ENCODE assay signal across 33 mouse cellular contexts in genomic region chr6:51540525-51540924, GRCm38 (mm10). TPM values are rescaled to one million over a fixed set of nuclear protein-coding genes. Genes with fewer than 3 reads are reported as not detected.
DNase-seq lines count a peak whose midpoint lies in the region; ATAC-seq and TF ChIP-seq lines count a peak whose summit lies in the region.
"Had no signal": no experiment of that assay in that cellular context is flagged by ENCODE, and none has a peak within 500 bp of the region (broad histone marks: within the 10 kb centered on the region; RNA-seq: fewer than 3 reads in every experiment).

No protein-coding gene starts in this region.

- no peaks in the 10 kb centered on the region for H3K27me3 ChIP-seq in liver, adult 2 months (ENCODE audit: control insufficient read depth, insufficient read depth, low read length)
- no peaks in the 10 kb centered on the region for H3K27me3 ChIP-seq in liver, embryonic 12.5 days (replicated peaks)
- no peaks in the 10 kb centered on the region for H3K27me3 ChIP-seq in midbrain, embryonic 13.5 days
- H3K27me3 ChIP-seq: heart, embryonic 13.5 days; kidney, embryonic 15.5 days; limb, embryonic 13.5 days; neural tube, embryonic 15.5 days; stomach, embryonic 15.5 days had no signal

- peak; percentile 34 for DNase-seq in liver, adult 2 months (ENCODE audit: extremely low read depth, low read depth, low spot score)
- peak; percentile 30 for DNase-seq in CD4-positive helper T cell, adult 2 months (ENCODE audit: low read depth, low spot score)
- no peak for DNase-seq in adrenal gland, postnatal 4 days (ENCODE audit: low spot score in 2 of 2)
- no peak for DNase-seq in adrenal gland, postnatal 36 days
- DNase-seq: adrenal gland, postnatal 10 days; cerebellum, adult 11-12 months; cerebellum, postnatal 10 days; gastrocnemius, adult 2 months; gastrocnemius, postnatal 36 days; heart, adult 2 months; heart, postnatal 10 days; kidney, adult 11 months; kidney, postnatal 36 days; lung, adult 2 months; lung, postnatal 10 days; midbrain, embryonic 14.5 days; retina, postnatal 1 day; right cerebral cortex, postnatal 14 days had no signal

- no peak for ATAC-seq in liver, embryonic 12.5 days
- peak; percentile 60 for ATAC-seq in granulocyte monocyte progenitor cell, adult 5-6 weeks (replicated peaks; ENCODE audit: poor library complexity, severe bottlenecking)
- ATAC-seq in megakaryocyte, adult 5-6 weeks (ENCODE audit: poor library complexity, severe bottlenecking): peak; percentile 35
- ATAC-seq in midbrain, embryonic 13.5 days: no peak
- ATAC-seq: forebrain, embryonic 16.5 days; hindbrain, embryonic 16.5 days had no signal

- WGBS in liver, adult 2 months: 49% methylated on average over 6 of the region's 6 CpGs
- 62% methylated on average over 6 of the region's 6 CpGs for WGBS in liver, embryonic 12.5 days (ENCODE audit: insufficient replicate concordance)
- WGBS in midbrain, embryonic 13.5 days: 97% methylated on average over 6 of the region's 6 CpGs

- no peak for TF ChIP-seq POLR2A in liver, adult 2 months (IDR thresholded peaks at IDR 0.05; ENCODE audit: extremely low read depth, insufficient read depth, low read length)

- 0 out of 2 replicates have a peak overlapping the region, but pooled peaks have one; percentile 30 for H3K27ac ChIP-seq in liver, adult 2 months (replicated peaks; ENCODE audit: insufficient read depth, low read depth, low read length)
- H3K27ac ChIP-seq in liver, embryonic 12.5 days: no peak overlapping the region
- H3K27ac ChIP-seq in midbrain, embryonic 13.5 days: no peak overlapping the region
- H3K27ac ChIP-seq: gastrocnemius, adult 2 months; heart, adult 2 months; heart, embryonic 13.5 days; hindbrain, embryonic 10.5 days; kidney, embryonic 15.5 days; limb, embryonic 13.5 days; neural tube, embryonic 15.5 days; stomach, embryonic 15.5 days had no signal

- no peaks in the 10 kb centered on the region for H3K36me3 ChIP-seq in liver, adult 2 months (ENCODE audit: control insufficient read depth, insufficient read depth, low read length)
- no peaks in the 10 kb centered on the region for H3K36me3 ChIP-seq in liver, embryonic 12.5 days
- H3K36me3 ChIP-seq in midbrain, embryonic 13.5 days: peaks cover 12% of the 10 kb centered on the region
- H3K36me3 ChIP-seq: G1E; kidney, embryonic 15.5 days; limb, embryonic 13.5 days; stomach, embryonic 15.5 days had no signal

- H3K4me3 ChIP-seq in liver, adult 2 months (ENCODE audit: insufficient read depth, low read depth, low read length): no peak overlapping the region
- H3K4me3 ChIP-seq in liver, embryonic 12.5 days: no peak overlapping the region
- H3K4me3 ChIP-seq in midbrain, embryonic 13.5 days (replicated peaks): no peak overlapping the region
- H3K4me3 ChIP-seq: erythroblast, embryonic 14.5 days; gastrocnemius, adult 2 months; heart, adult 2 months; heart, embryonic 13.5 days; hindbrain, embryonic 10.5 days; kidney, embryonic 15.5 days; limb, embryonic 13.5 days; megakaryocyte, embryonic 14.5 days; neural tube, embryonic 15.5 days; stomach, embryonic 15.5 days had no signal

- no peak for TF ChIP-seq CTCF in liver, adult 2 months (IDR thresholded peaks at IDR 0.05; ENCODE audit: low read depth, low read length)

- no peak overlapping the region for H3K9ac ChIP-seq in liver, adult 2 months (ENCODE audit: low read depth, low read length)
- no peak overlapping the region for H3K9ac ChIP-seq in liver, embryonic 12.5 days
- no peak overlapping the region for H3K9ac ChIP-seq in midbrain, embryonic 13.5 days (replicated peaks)
- H3K9ac ChIP-seq: heart, embryonic 13.5 days; kidney, embryonic 15.5 days; limb, embryonic 13.5 days; neural tube, embryonic 15.5 days; stomach, embryonic 15.5 days had no signal

- H3K4me1 ChIP-seq in liver, adult 2 months (ENCODE audit: control insufficient read depth, insufficient read depth, low read length): peaks cover 8% of the 10 kb centered on the region
- H3K4me1 ChIP-seq in liver, embryonic 12.5 days: peaks cover 21% of the 10 kb centered on the region
- H3K4me1 ChIP-seq in midbrain, embryonic 13.5 days (replicated peaks): peaks cover 13% of the 10 kb centered on the region
- H3K4me1 ChIP-seq: stomach, embryonic 15.5 days had no signal

- no peak overlapping the region for H3K4me2 ChIP-seq in liver, embryonic 12.5 days
- no peak overlapping the region for H3K4me2 ChIP-seq in midbrain, embryonic 13.5 days (replicated peaks)
- H3K4me2 ChIP-seq: heart, embryonic 13.5 days; kidney, embryonic 15.5 days; limb, embryonic 13.5 days; neural tube, embryonic 15.5 days; stomach, embryonic 15.5 days had no signal

- no peaks in the 10 kb centered on the region for H3K9me3 ChIP-seq in liver, embryonic 12.5 days (replicated peaks)
- peaks cover 4% of the 10 kb centered on the region; the same call in 1 of the 2 replicates for H3K9me3 ChIP-seq in midbrain, embryonic 13.5 days
- H3K9me3 ChIP-seq: G1E; heart, embryonic 13.5 days; kidney, embryonic 15.5 days; limb, embryonic 13.5 days; neural tube, embryonic 15.5 days; stomach, embryonic 15.5 days had no signal

- no peaks in the 10 kb centered on the region for H3K79me2 ChIP-seq in liver, adult 2 months (ENCODE audit: control insufficient read depth, insufficient read depth, low read length)

RNA-seq across cellular contexts. Expression of gene Snx10, which starts 16.8 kb away (rescaled TPM):
- total RNA-seq in liver, adult 2 months (2014; rRNA removed): 22.0 and 33.7 TPM in 2 replicates
- 3.7 and 4.2 TPM in 2 replicates for polyA plus RNA-seq in liver, adult 2 months (2012; rRNA removed)
- polyA plus RNA-seq in liver, embryonic 12.5 days (2016; fragmentation: Nextera tagmentation; extraction: Ambion mirVana): 5.2 and 5.4 TPM in 2 replicates
- 54.5 and 58.4 TPM in 2 replicates for total RNA-seq in granulocyte monocyte progenitor cell, adult 5-6 weeks (2014; fragmentation: Nextera tagmentation)
- total RNA-seq in granulocyte monocyte progenitor cell, adult 5-6 weeks (2017): 57.2 and 65.3 TPM in 2 replicates
- 126 and 133 TPM in 2 replicates for total RNA-seq in megakaryocyte, adult 5-6 weeks (2015)
- total RNA-seq in megakaryocyte, adult 5-6 weeks (2017): 114 and 125 TPM in 2 replicates
- 10 to 100 TPM; 14.5 TPM for total RNA-seq in adrenal gland, postnatal 4 days (2021)
- 10 to 100 TPM; 33.4 to 36.4 TPM for total RNA-seq in adrenal gland, postnatal 36 days (2021)
- 48.7 and 49.6 TPM in 2 replicates for polyA plus RNA-seq in midbrain, embryonic 13.5 days (2015; fragmentation: Nextera tagmentation; extraction: Ambion mirVana)
- polyA plus RNA-seq: erythroblast, embryonic 14.5 days; G1E had no signal

Comparison
In these comparisons a context has a peak if more than half of its experiments do, and no peak if none do; other contexts are left out.
1. DNase-seq: peak in liver, adult 2 months (single experiment) and CD4-positive helper T cell, adult 2 months (single experiment); none in adrenal gland, postnatal 4 days (0 of 2) and adrenal gland, postnatal 36 days (0 of 2).
2. ATAC-seq: peak in granulocyte monocyte progenitor cell, adult 5-6 weeks (single experiment) and megakaryocyte, adult 5-6 weeks (single experiment); none in liver, embryonic 12.5 days (single experiment) and midbrain, embryonic 13.5 days (single experiment).